Mouse (Mus musculus): ENCODE measurements around the gene Nptxr.

DNA sequence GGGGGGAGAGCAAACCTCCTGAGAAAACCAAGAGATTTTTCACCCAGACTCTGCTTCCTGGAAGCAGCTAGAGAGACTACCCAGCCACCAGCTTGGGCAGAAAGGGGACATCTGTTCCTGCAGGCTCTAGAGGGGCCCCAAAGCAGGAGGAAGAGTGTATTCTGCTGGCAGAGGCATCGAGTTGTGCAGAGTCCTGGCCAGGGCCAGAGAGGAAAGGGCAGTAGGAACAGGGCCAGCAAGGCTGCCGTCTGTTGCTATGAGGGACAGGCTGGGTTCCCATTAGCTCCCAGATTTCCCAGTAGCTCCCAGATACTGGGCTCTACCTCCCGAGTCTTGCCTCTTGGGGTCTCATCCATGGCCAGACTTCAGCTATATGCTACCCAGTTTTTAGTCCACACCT lies 5.5 kb upstream of the Nptxr start:
- no peak for TF ChIP-seq CTCF (IDR thresholded peaks at IDR 0.05)
- TF ChIP-seq EP300 (IDR thresholded peaks at IDR 0.05) = no peak

Measured in lung, postnatal 0 days (tissue).